ENCODE assay signal across 22 mouse cellular contexts in genomic region chr9:110686472-110686871, GRCm38 (mm10). TPM values are rescaled to one million over a fixed set of nuclear protein-coding genes. Genes with fewer than 3 reads are reported as not detected.
DNase-seq lines count a peak whose midpoint lies in the region; ATAC-seq and TF ChIP-seq lines count a peak whose summit lies in the region.
"Had no signal": no experiment of that assay in that cellular context is flagged by ENCODE, and none has a peak within 500 bp of the region (broad histone marks: within the 10 kb centered on the region; RNA-seq: fewer than 3 reads in every experiment).

No protein-coding gene starts in this region.

- TF ChIP-seq EP300 in lung, postnatal 0 days (IDR thresholded peaks at IDR 0.05), result no peak

- peak; percentile 55 for DNase-seq in gastrocnemius, adult 2 months
- no peak for DNase-seq in gastrocnemius, postnatal 36 days
- no peak for DNase-seq in kidney, adult 2 months
- no peak for DNase-seq in kidney, adult 18-20 months
- DNase-seq in lung, postnatal 0 days (ENCODE audit: low spot score), result no peak
- no peak for DNase-seq in lung, postnatal 36 days
- no peak for DNase-seq in ovary, postnatal 14 days (ENCODE audit: low spot score)
- DNase-seq: adrenal gland, postnatal 14 days; cerebellum, adult 9-10 months; lung, adult 18-20 months; retina, postnatal 1 day had no signal

- WGBS in kidney, adult 2 months, result 40% methylated on average over 3 of the region's 3 CpGs
- WGBS in lung, postnatal 0 days, result 47% methylated on average over 3 of the region's 3 CpGs
- WGBS in stomach, embryonic 16.5 days, result 52% methylated on average over 3 of the region's 3 CpGs

- H3K4me1 ChIP-seq in kidney, adult 2 months (ENCODE audit: control insufficient read depth, insufficient read depth, low read length), result peaks cover 69% of the 10 kb centered on the region
- peaks cover 39% of the 10 kb centered on the region for H3K4me1 ChIP-seq in lung, postnatal 0 days (ENCODE audit: insufficient read depth, low read depth, low read length)
- H3K4me1 ChIP-seq in stomach, embryonic 16.5 days (ENCODE audit: control insufficient read depth, insufficient read depth, low read length), result peaks cover 34% of the 10 kb centered on the region

- H3K27me3 ChIP-seq in kidney, adult 2 months (replicated peaks; ENCODE audit: control insufficient read depth, insufficient read depth, low read length), result no peaks in the 10 kb centered on the region
- H3K27me3 ChIP-seq in lung, postnatal 0 days (replicated peaks; ENCODE audit: insufficient read depth, low read length), result no peaks in the 10 kb centered on the region
- no peaks in the 10 kb centered on the region for H3K27me3 ChIP-seq in stomach, embryonic 16.5 days (ENCODE audit: control insufficient read depth, insufficient read depth, low read length)
- H3K27me3 ChIP-seq: forebrain, embryonic 13.5 days; heart, embryonic 13.5 days; hindbrain, embryonic 15.5 days; limb, embryonic 13.5 days; liver, embryonic 12.5 days; midbrain, embryonic 12.5 days had no signal

- no peak overlapping the region for H3K4me2 ChIP-seq in lung, postnatal 0 days (replicated peaks; ENCODE audit: low read depth, low read length)
- H3K4me2 ChIP-seq in stomach, embryonic 16.5 days (ENCODE audit: low read depth, low read length), result no peak overlapping the region
- H3K4me2 ChIP-seq: forebrain, embryonic 13.5 days; heart, embryonic 13.5 days; hindbrain, embryonic 15.5 days; limb, embryonic 13.5 days; midbrain, embryonic 12.5 days had no signal

- H3K9me3 ChIP-seq in lung, postnatal 0 days (ENCODE audit: low read length), result no peaks in the 10 kb centered on the region
- H3K9me3 ChIP-seq in stomach, embryonic 16.5 days (replicated peaks; ENCODE audit: control insufficient read depth, low read length), result no peaks in the 10 kb centered on the region
- H3K9me3 ChIP-seq: forebrain, embryonic 13.5 days; heart, embryonic 13.5 days; hindbrain, embryonic 15.5 days; limb, embryonic 13.5 days; liver, embryonic 12.5 days; midbrain, embryonic 12.5 days had no signal

- TF ChIP-seq CTCF in gastrocnemius, adult 2 months (IDR thresholded peaks at IDR 0.05), result no peak
- no peak for TF ChIP-seq CTCF in kidney, adult 2 months (conservative IDR thresholded peaks at IDR 0.05; ENCODE audit: insufficient read depth, insufficient read length, low read depth, low read length)
- no peak for TF ChIP-seq CTCF in lung, postnatal 0 days (IDR thresholded peaks at IDR 0.05)

- no peak for ATAC-seq in lung, postnatal 0 days
- ATAC-seq in stomach, embryonic 16.5 days (ENCODE audit: insufficient read depth, low FRiP score), result no peak
- ATAC-seq: forebrain, embryonic 13.5 days; liver, embryonic 12.5 days had no signal

- no peaks in the 10 kb centered on the region for H3K36me3 ChIP-seq in kidney, adult 2 months (ENCODE audit: control insufficient read depth, insufficient read depth, low read length)
- H3K36me3 ChIP-seq in lung, postnatal 0 days (ENCODE audit: insufficient read depth, low read length), result no peaks in the 10 kb centered on the region
- no peaks in the 10 kb centered on the region for H3K36me3 ChIP-seq in stomach, embryonic 16.5 days (ENCODE audit: control insufficient read depth, insufficient read depth, low read length)
- H3K36me3 ChIP-seq: heart, embryonic 13.5 days; hindbrain, embryonic 15.5 days; limb, embryonic 13.5 days; liver, embryonic 12.5 days; midbrain, embryonic 12.5 days had no signal

- no peak for TF ChIP-seq POLR2A in kidney, adult 2 months (IDR thresholded peaks at IDR 0.05; ENCODE audit: low read depth, low read length)

- peak overlapping the region; percentile 84 for H3K27ac ChIP-seq in gastrocnemius, adult 2 months
- peak overlapping the region; percentile 52 for H3K27ac ChIP-seq in kidney, adult 2 months (ENCODE audit: insufficient read depth, low read depth, low read length)
- H3K27ac ChIP-seq in lung, postnatal 0 days (ENCODE audit: low read length), result peak overlapping the region; percentile 98
- peak overlapping the region; percentile 98 for H3K27ac ChIP-seq in stomach, embryonic 16.5 days (ENCODE audit: low read length)
- H3K27ac ChIP-seq: forebrain, embryonic 13.5 days; hindbrain, embryonic 15.5 days; limb, embryonic 13.5 days; liver, embryonic 12.5 days; midbrain, embryonic 12.5 days had no signal

- intact Hi-C loops in gastrocnemius, adult 2 months (cut with DNase I), result loop anchor here (5.0 kb wide), 1 partner anchor 34 kb away; the partner anchor contains the start of gene Nbeal2
- intact Hi-C loops in gastrocnemius, postnatal 36 days (cut with DNase I), result no loop called here

- H3K4me3 ChIP-seq in gastrocnemius, adult 2 months, result no peak overlapping the region
- H3K4me3 ChIP-seq in kidney, adult 2 months (ENCODE audit: insufficient read depth, low read depth, low read length), result no peak overlapping the region
- no peak overlapping the region for H3K4me3 ChIP-seq in lung, postnatal 0 days (ENCODE audit: low read depth, low read length)
- H3K4me3 ChIP-seq in stomach, embryonic 16.5 days (replicated peaks; ENCODE audit: low read length), result no peak overlapping the region
- H3K4me3 ChIP-seq: forebrain, embryonic 13.5 days; heart, embryonic 13.5 days; hindbrain, embryonic 15.5 days; limb, embryonic 13.5 days; liver, embryonic 12.5 days; midbrain, embryonic 12.5 days had no signal

- H3K9ac ChIP-seq in lung, postnatal 0 days (replicated peaks; ENCODE audit: low read depth), result 0 out of 2 replicates have a peak overlapping the region, but pooled peaks have one; percentile 12
- H3K9ac ChIP-seq in stomach, embryonic 16.5 days (ENCODE audit: low read length), result no peak overlapping the region
- H3K9ac ChIP-seq: forebrain, embryonic 13.5 days; hindbrain, embryonic 15.5 days; limb, embryonic 13.5 days; liver, embryonic 12.5 days; midbrain, embryonic 12.5 days had no signal

RNA-seq across cellular contexts. Expression of gene Ccdc12, which starts 30.2 kb away (rescaled TPM):
- total RNA-seq in gastrocnemius, adult 2 months (2021), result 10 to 100 TPM; 43.4 to 51.7 TPM
- total RNA-seq in gastrocnemius, postnatal 36 days (2021), result 10 to 100 TPM; 45.1 to 48.1 TPM
- 95.9 and 125 TPM in 2 replicates for polyA plus RNA-seq in kidney, adult 2 months (2012; rRNA removed)
- polyA plus RNA-seq in lung, postnatal 0 days (2015; fragmentation: Nextera tagmentation; extraction: Ambion mirVana), result 180 and 200 TPM in 2 replicates
- polyA plus RNA-seq in stomach, embryonic 16.5 days (2015; fragmentation: Nextera tagmentation; extraction: Ambion mirVana), result 148 and 153 TPM in 2 replicates

RNA-seq across cellular contexts. Expression of gene Nbeal2, which starts 32.5 kb away (rescaled TPM):
- 1 to 10 TPM; 4.7 to 5.0 TPM for total RNA-seq in gastrocnemius, adult 2 months (2021)
- 1 to 10 TPM; 3.3 to 3.6 TPM for total RNA-seq in gastrocnemius, postnatal 36 days (2021)
- polyA plus RNA-seq in kidney, adult 2 months (2012; rRNA removed), result 41.6 and 49.2 TPM in 2 replicates
- 6.2 and 6.6 TPM in 2 replicates for polyA plus RNA-seq in lung, postnatal 0 days (2015; fragmentation: Nextera tagmentation; extraction: Ambion mirVana)
- 10.9 and 12.1 TPM in 2 replicates for polyA plus RNA-seq in stomach, embryonic 16.5 days (2015; fragmentation: Nextera tagmentation; extraction: Ambion mirVana)

RNA-seq across cellular contexts. Expression of gene Myl3, which starts 55.2 kb away (rescaled TPM):
- total RNA-seq in gastrocnemius, adult 2 months (2021), result 1,000 to 10,000 TPM in 1 of 2 experiments, 100 to 1,000 TPM in 1; 528 to 1,790 TPM
- 1,000 to 10,000 TPM in 1 of 2 experiments, 100 to 1,000 TPM in 1; 290 to 1,186 TPM for total RNA-seq in gastrocnemius, postnatal 36 days (2021)
- polyA plus RNA-seq in kidney, adult 2 months (2012; rRNA removed), result 1.6 and 11.5 TPM in 2 replicates
- polyA plus RNA-seq in lung, postnatal 0 days (2015; fragmentation: Nextera tagmentation; extraction: Ambion mirVana), result 10.4 and 13.8 TPM in 2 replicates
- polyA plus RNA-seq in stomach, embryonic 16.5 days (2015; fragmentation: Nextera tagmentation; extraction: Ambion mirVana), result 0.59 and 12.9 TPM in 2 replicates
- total RNA-seq: hematopoietic stem cell, adult 5-6 weeks; left cerebral cortex, postnatal 25 days; megakaryocyte progenitor cell, adult 5-6 weeks had no signal
- polyA plus RNA-seq: urinary bladder, adult 2 months had no signal
